Mouse (Mus musculus): ENCODE results near the gene Gm21885. TPM values are rescaled to one million over a fixed set of nuclear protein-coding genes. Genes with fewer than 3 reads are reported as not detected.

The Gm21885 gene
- total and polyA plus RNA-seq, 2 experiments from 2014 or later: 0.30 TPM; not detected in 1

- Histone ChIP-seq H3K27me3 (ENCODE audit: control insufficient read depth, insufficient read depth, low read length) (no peaks in the 10 kb centered on the region), H3K4me3 (ENCODE audit: low read depth, low read length) (no peak overlapping the region), H3K4me1 (ENCODE audit: control insufficient read depth, insufficient read depth) (peaks cover 13% of the 10 kb centered on the region), H3K27ac (ENCODE audit: low read depth) (no peak overlapping the region), H3K4me2 (ENCODE audit: low read depth, low read length) (no peak overlapping the region), H3K9ac (replicated peaks; ENCODE audit: low read depth, low read length) (no peak overlapping the region), H3K9me3 (replicated peaks; ENCODE audit: control insufficient read depth, low read length) (no peaks in the 10 kb centered on the region), H3K36me3 (replicated peaks; ENCODE audit: control insufficient read depth, insufficient read depth, low read length) (no peaks in the 10 kb centered on the region)
- ATAC-seq (ENCODE audit: insufficient read depth, low read depth) (no peak), DNase-seq (ENCODE audit: low spot score) (no peak)
- WGBS: 80% methylated on average over 7 of the region's 7 CpGs
- TF ChIP-seq CTCF (IDR thresholded peaks at IDR 0.05; ENCODE audit: low read depth) (no peak), EP300 (IDR thresholded peaks at IDR 0.05; ENCODE audit: low read depth) (no peak)
Measured at GRCm38 (mm10) chr11:94269906-94270305, 11.8 kb upstream of the Gm21885 start.

GRCm38 (mm10) chr11:94271015-94271414 lies 10.7 kb upstream of the Gm21885 start:
- peaks cover 9% of the 10 kb centered on the region for H3K4me1 ChIP-seq (ENCODE audit: control insufficient read depth, insufficient read depth)
- 88% methylated on average over 2 of the region's 2 CpGs for WGBS
- H3K27ac ChIP-seq (ENCODE audit: low read depth): no peak overlapping the region

GRCm38 (mm10) chr11:94272960-94273927 lies 8.4 kb upstream of the Gm21885 start:
- no peak for ATAC-seq (ENCODE audit: insufficient read depth, low read depth)
- TF ChIP-seq EP300 (IDR thresholded peaks at IDR 0.05; ENCODE audit: low read depth) (no peak), CTCF (IDR thresholded peaks at IDR 0.05; ENCODE audit: low read depth) (no peak)
- peaks cover 9% of the 10 kb centered on the region for H3K4me1 ChIP-seq (ENCODE audit: control insufficient read depth, insufficient read depth)
- H3K27me3 ChIP-seq (ENCODE audit: control insufficient read depth, insufficient read depth, low read length): no peaks in the 10 kb centered on the region
- no peaks in the 10 kb centered on the region for H3K9me3 ChIP-seq (replicated peaks; ENCODE audit: control insufficient read depth, low read length)
- H3K36me3 ChIP-seq (replicated peaks; ENCODE audit: control insufficient read depth, insufficient read depth, low read length): no peaks in the 10 kb centered on the region
- no peak overlapping the region for H3K27ac ChIP-seq (ENCODE audit: low read depth)
- no peak overlapping the region for H3K4me2 ChIP-seq (ENCODE audit: low read depth, low read length)
- H3K9ac ChIP-seq (replicated peaks; ENCODE audit: low read depth, low read length): no peak overlapping the region
- no peak overlapping the region for H3K4me3 ChIP-seq (ENCODE audit: low read depth, low read length)
- DNase-seq (ENCODE audit: low spot score): no peak
- WGBS: 87% methylated on average over 21 of the region's 21 CpGs

More at GRCm38 (mm10) chr11:94271015-94271414, 10.7 kb upstream of the Gm21885 start:
- Histone ChIP-seq H3K27me3 (ENCODE audit: control insufficient read depth, insufficient read depth, low read length) (no peaks in the 10 kb centered on the region), H3K9me3 (replicated peaks; ENCODE audit: control insufficient read depth, low read length) (no peaks in the 10 kb centered on the region), H3K9ac (replicated peaks; ENCODE audit: low read depth, low read length) (no peak overlapping the region), H3K4me2 (ENCODE audit: low read depth, low read length) (no peak overlapping the region), H3K4me3 (ENCODE audit: low read depth, low read length) (no peak overlapping the region), H3K36me3 (replicated peaks; ENCODE audit: control insufficient read depth, insufficient read depth, low read length) (no peaks in the 10 kb centered on the region)
- TF ChIP-seq CTCF (IDR thresholded peaks at IDR 0.05; ENCODE audit: low read depth) (no peak), EP300 (IDR thresholded peaks at IDR 0.05; ENCODE audit: low read depth) (no peak)
- DNase-seq (ENCODE audit: low spot score) (no peak), ATAC-seq (ENCODE audit: insufficient read depth, low read depth) (no peak)

GRCm38 (mm10) chr11:94274206-94274867 lies 7.3 kb upstream of the Gm21885 start:
- no peak for ATAC-seq (ENCODE audit: insufficient read depth, low read depth)
- H3K27me3 ChIP-seq (ENCODE audit: control insufficient read depth, insufficient read depth, low read length): no peaks in the 10 kb centered on the region
- no peaks in the 10 kb centered on the region for H3K36me3 ChIP-seq (replicated peaks; ENCODE audit: control insufficient read depth, insufficient read depth, low read length)
- H3K9ac ChIP-seq (replicated peaks; ENCODE audit: low read depth, low read length): no peak overlapping the region
- no peak overlapping the region for H3K4me2 ChIP-seq (ENCODE audit: low read depth, low read length)
- no peak for TF ChIP-seq EP300 (IDR thresholded peaks at IDR 0.05; ENCODE audit: low read depth)
- no peak for TF ChIP-seq CTCF (IDR thresholded peaks at IDR 0.05; ENCODE audit: low read depth)
- H3K4me3 ChIP-seq (ENCODE audit: low read depth, low read length): no peak overlapping the region
- no peak for DNase-seq (ENCODE audit: low spot score)
- H3K27ac ChIP-seq (ENCODE audit: low read depth): no peak overlapping the region
- H3K4me1 ChIP-seq (ENCODE audit: control insufficient read depth, insufficient read depth): peaks cover 9% of the 10 kb centered on the region
- 57% methylated on average over 10 of the region's 10 CpGs for WGBS
- no peaks in the 10 kb centered on the region for H3K9me3 ChIP-seq (replicated peaks; ENCODE audit: control insufficient read depth, low read length)

GRCm38 (mm10) chr11:94275226-94275625 lies 6.4 kb upstream of the Gm21885 start:
- no peak overlapping the region for H3K4me3 ChIP-seq (ENCODE audit: low read depth, low read length)
- TF ChIP-seq CTCF (IDR thresholded peaks at IDR 0.05; ENCODE audit: low read depth) (no peak), EP300 (IDR thresholded peaks at IDR 0.05; ENCODE audit: low read depth) (no peak)
- H3K27me3 ChIP-seq (ENCODE audit: control insufficient read depth, insufficient read depth, low read length): no peaks in the 10 kb centered on the region
- H3K27ac ChIP-seq (ENCODE audit: low read depth): no peak overlapping the region
- no peak overlapping the region for H3K9ac ChIP-seq (replicated peaks; ENCODE audit: low read depth, low read length)
- H3K4me1 ChIP-seq (ENCODE audit: control insufficient read depth, insufficient read depth): peaks cover 9% of the 10 kb centered on the region
- H3K4me2 ChIP-seq (ENCODE audit: low read depth, low read length): no peak overlapping the region
- ATAC-seq (ENCODE audit: insufficient read depth, low read depth): no peak
- no peak for DNase-seq (ENCODE audit: low spot score)
- H3K9me3 ChIP-seq (replicated peaks; ENCODE audit: control insufficient read depth, low read length): no peaks in the 10 kb centered on the region
- H3K36me3 ChIP-seq (replicated peaks; ENCODE audit: control insufficient read depth, insufficient read depth, low read length): no peaks in the 10 kb centered on the region
- 80% methylated on average over 7 of the region's 7 CpGs for WGBS
